Mouse (Mus musculus) common myeloid progenitor, adult 5-6 weeks (primary cell): ENCODE results near the gene Nav1. TPM values are rescaled to one million over a fixed set of nuclear protein-coding genes. Genes with fewer than 3 reads are reported as not detected.
A peak's percentile ranks its signal among the peaks of the same experiment; 100 is the strongest.

Experiments
- ATAC-seq: replicated peaks from 2 replicates; pipeline ENCODE4 v1.8.0; 2016; ENCODE audit warnings: low read depth, mild to moderate bottlenecking, moderate TSS enrichment, inconsistent platforms; ENCODE audit not compliant: poor library complexity, severe bottlenecking
- total RNA-seq: library from RNA; stranded (forward); fragments of 200-1000, 187-1606 nt; gene quantifications from 2 replicates; pipeline ENCODE4 v1.2.3, GENCODE M21; 2017

Nav1 gene
- total RNA-seq, 1 experiment from 2014 or later = 7.7 TPM

DNA sequence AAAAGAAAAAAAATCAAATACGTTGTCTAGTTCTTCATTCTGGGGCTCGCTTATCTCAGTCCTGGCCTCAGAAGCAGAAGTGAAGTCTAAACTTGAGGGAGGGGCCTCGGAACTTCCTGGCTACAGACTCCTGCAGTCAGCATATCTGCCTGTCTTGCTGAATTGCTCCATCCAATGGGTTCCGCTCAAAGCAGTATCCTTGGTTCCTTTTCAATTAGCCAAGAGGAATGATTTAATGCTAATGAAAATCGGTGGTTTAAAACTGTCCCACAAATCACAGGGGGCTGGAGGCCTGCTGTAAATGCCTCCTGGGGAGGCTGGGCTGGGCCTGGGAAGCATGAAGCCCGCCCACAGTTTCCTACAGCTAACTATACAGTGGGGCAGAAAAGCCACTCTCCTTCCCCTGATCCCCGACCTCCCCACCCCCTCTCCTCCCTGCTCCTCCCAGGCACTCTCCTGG is 12.9 kb upstream of the Nav1 start:
- ATAC-seq = peak; percentile 85

DNA sequence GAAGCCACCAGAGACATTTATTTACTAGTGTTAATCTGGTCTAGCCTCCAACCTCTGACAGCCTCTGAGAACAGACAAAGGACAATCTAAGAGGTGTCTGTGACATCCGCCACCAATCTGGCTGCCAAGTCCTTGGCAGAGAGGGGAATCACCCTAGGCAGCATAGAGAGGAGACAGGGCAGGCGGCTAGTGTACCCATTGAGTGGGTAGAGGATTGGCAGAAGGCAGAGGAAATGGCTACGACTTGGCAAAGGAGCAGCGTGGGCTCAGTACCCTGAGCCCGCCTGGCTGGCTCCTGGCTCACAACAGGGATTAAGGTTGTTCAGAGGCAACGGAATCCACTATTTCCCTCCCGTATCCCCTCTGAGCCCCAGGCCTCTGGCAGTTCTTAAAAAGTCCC is 12.0 kb upstream of the Nav1 start:
- no peak for ATAC-seq

DNA sequence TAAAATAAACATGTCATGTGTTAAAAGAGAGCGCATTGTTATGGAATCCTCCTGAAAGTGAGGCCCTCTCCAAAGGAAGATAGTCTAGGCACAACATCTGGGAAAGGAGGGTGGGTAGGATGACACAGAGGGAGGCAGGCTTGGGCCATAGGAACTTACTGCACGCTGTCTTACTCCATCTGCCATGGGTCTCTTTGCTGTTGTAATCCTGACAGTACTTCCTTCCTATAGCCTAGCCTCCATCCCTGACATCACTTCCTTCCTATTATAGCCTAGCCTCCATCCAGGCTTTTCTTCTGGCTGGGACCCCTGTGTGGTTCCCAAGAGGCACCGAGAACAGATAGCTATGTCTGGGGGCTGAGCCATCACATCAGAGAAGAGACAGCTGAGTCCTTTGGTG is 10.2 kb upstream of the Nav1 start:
- ATAC-seq = no peak

DNA sequence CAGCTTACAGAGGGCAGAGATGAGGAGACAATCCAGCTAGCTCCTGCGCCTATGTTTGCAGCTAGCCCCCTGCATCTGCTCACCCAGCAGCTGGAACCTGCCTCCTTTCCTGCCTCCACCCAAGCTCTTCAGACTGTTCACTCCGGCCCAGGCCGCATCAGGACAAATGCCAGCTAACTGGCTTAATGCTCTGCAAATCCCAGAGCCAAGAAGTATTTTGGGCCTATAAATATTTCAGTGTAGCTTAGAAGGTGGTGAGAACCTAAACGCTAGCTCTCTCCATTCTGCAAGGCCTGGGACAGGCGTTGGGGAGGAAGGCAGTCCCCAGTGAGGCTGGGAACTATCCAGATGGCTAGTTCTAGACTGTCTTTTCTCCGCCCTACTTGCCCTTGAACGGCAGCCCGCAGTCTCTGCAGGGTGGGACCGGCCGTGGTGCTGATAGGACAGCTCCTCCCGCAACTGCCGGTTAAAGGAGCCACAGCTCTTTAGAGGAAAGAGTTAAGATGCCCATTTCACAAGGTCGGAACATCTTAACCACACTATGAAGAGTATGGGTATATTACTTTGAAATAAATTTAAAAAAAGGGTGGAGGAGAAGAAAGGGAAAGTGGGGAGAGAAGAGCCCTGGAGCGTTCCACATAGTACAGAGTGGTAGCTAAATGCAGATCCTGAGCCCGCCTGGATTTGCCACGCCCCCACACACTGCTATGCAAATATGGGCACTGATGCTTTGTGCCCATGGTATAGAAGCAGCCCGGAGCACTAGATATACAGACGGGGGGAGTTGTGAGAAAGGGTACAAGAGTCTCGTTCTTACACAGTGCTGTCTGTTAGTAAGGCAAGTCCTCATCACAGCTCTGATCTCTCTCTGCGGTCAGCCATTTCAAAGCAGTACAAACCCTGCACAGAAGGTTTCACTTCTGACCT is 8.9 kb upstream of the Nav1 start:
- peak; percentile 79 for ATAC-seq

DNA sequence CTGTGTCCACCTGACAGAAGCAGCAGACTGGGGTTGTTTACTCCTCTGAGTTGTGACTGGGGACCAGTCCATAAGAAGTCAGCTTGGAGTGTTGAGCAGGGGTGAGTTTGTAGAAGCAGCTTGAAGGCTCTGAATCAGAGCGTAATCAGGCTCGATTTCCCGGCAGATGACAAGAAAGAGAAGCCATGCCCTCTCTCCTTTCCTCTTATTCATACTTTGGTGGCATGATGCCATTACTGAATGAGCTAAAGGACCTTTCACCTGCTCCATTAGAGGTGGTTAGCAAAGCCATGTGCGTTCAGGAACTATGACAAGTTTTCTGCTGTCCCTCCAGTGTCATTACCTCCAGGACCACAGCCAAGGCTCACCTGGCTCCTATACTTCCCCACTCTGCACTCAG is 2.5 kb upstream of the Nav1 start:
- ATAC-seq = no peak

DNA sequence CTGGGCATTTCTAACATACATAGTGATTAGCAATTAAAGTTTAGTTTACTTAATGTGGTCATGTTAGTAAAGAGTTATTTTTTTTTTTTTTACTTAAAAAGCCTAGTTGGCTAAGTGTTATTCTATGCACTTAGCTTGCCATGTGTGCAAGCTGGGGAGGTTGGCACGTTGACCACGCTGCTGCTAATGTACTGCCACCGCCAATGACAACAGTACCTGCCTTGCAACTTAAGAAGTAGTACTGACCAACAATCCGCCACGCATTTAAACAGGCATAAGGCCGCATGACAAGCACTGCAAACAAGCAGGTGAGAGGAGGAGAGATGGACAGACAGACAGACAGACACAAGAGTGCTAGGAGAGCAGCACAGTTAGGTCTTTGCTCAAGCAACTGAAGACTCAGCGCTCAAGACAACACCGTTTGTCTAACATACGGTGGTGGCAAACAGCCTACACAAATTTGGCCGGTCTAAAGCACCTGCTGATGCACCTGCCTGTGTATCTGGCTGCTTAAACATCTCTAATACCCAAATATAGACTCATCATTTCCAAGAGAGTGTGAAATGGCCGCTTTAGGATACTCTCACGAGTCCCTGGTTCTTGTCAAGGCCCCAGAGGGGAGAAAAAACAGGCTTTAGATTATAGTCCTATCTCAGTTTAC is 610 bp downstream of the Nav1 start:
- no peak for ATAC-seq

DNA sequence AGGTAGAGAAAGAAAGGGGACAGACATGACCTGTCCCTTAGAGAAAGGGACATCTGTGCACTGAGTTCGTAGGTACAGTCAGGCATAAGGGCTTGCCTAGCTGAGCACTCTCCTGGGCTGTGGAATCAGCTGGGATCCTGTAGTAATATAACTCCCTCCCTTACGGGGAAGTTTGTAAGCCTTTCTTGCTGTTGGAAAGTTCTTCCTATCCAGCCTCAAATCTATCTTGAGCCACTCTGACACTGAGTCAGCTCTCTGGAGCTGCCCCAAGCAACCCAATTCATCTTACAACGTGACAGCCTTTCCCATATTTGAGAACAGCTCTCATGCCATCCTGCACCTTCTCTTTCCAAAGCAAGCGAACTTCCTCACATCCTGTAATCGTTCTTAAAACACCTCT is 1.6 kb downstream of the Nav1 start:
- no peak for ATAC-seq

DNA sequence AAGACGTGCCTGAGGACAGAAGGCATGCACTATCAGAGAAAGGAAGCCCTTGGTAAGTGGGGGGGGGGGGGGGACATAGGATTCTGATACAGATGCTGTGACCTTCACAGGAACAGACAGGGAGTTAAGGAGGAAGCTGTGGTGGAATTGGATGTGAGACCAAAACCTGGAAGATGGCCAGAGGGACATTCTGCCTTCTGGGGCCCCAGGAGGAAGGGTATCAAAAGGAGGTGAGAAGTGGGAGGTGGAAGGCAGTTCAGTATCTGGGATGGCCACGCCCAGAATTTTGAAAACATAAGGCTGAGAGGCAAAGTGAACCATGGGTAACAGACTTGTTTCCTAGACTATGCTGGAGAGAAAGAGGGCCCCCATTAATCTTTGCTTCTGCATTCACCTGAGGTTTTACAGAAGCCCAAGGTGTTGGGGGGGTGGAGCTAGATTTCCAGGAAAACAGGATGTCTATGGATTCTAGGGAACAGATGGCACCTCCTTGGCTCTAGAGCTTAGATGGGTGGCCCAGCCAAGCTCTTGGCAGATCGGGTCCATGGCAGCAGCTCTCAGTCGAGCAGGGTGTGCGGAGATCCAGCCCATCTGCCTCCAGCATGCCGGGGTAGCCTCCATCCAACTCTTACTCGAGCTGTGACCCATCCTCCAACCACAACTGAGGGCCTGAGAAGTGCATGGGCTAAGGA is 2.6 kb downstream of the Nav1 start:
- no peak for ATAC-seq

DNA sequence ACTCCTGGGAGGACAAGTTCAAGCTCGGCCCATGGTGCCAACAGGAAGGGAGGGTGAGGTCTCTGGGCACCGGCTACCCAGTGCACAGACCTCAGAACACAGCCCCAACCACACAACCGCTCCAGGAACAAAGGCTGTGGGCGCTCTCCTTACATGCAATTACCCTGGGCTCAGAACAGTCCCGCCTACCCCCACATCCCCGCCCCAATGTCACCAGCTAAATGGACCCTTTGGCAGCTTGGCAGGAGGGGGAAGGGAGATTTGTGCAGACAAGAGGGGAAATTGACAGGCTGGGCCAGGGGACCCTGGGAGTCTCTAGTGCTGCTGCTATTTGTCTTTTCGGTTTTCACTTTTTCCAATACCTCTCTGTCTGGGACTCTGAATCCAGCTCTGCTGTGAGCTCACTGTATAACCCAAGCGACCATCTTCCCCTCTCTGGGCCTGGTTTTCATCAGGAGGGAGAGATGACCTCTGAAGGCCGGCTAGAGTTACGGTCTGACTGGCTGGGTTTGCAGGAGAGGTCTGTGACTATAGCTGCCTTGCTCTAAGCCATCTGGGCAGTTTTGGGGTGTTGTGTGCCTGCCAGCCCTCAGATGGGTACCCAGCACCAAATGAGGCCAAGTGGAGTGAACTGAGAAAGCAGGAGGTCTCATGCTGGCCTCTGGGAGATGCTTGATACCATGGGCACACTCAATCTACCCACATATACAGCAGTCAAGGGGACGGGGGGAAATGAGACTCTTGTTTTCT is 3.8 kb downstream of the Nav1 start:
- no peak for ATAC-seq

DNA sequence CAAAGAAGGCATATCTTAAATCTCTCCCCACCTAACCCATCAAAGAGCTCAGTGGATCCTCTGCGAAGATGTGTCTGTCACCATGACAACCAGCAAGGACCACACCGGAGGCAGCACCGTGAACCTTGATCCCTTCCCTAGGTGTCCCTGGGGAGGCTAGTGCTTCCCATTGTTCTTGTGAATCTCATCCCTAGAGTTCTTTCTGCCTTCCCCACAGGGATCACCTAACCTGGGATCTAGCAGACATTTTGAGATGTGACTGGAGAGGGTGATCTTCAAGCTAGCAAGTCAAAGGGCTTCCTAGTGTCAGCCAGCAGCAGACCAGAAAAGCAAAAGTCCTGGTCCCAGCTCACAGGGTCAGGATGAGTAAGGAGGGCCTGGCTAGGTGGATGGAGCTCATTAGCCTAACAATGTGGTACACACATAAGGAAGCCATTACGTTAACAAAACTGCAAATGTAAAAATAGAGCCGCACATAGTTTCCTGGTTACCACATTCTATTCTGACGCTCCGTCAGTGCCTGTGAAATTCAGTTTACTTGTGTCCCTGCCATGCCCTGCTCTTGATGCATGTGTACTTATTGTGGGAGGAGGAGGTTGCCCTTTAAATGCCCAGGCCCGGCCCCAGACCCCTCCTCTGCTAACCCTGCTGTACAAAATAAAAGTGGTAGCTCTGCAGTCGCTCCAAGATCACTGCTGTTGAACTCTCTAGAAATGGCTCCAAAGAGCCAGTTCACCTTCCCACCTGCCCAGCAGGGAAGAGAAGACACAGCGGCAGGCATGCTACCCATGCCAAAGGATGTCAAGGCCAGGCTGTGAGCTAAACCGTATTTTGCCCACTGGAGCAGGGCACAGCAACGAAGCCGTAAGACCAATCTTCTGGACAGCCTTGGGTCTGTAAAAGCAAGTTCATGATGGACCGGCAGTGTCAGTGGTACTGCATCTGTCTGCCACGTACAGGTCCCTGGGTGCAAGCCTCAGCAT is 6.8 kb downstream of the Nav1 start:
- ATAC-seq = no peak

DNA sequence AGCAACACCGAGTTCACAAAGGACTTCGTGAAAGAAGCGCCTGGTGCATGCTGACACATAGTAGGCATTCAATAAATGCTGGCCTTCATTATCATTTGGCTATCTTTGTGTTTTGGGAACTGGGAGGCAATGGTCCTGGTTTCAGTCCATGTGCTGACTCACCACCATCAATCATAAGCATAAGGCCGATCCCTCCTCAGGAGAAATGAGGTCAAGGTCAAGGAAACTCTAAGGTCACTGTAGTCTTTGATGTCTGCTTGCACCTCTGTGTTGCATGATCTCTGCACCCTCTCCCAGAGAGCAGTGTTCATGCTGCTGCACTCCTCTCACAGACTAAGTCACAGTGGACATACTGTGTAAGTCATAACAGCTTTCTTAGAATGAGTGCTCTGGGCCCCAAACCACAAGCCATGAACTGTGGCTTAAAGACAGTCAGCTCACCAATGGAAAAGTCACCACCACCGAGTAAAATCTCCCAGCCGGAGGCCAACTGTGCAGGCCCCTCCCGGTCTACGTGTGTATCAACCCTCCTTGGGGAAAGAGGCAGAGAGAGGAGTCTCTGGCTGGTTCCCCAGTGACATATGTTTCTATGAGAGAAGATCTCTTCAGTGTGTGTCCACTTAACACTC is 8.7 kb downstream of the Nav1 start:
- ATAC-seq = no peak

DNA sequence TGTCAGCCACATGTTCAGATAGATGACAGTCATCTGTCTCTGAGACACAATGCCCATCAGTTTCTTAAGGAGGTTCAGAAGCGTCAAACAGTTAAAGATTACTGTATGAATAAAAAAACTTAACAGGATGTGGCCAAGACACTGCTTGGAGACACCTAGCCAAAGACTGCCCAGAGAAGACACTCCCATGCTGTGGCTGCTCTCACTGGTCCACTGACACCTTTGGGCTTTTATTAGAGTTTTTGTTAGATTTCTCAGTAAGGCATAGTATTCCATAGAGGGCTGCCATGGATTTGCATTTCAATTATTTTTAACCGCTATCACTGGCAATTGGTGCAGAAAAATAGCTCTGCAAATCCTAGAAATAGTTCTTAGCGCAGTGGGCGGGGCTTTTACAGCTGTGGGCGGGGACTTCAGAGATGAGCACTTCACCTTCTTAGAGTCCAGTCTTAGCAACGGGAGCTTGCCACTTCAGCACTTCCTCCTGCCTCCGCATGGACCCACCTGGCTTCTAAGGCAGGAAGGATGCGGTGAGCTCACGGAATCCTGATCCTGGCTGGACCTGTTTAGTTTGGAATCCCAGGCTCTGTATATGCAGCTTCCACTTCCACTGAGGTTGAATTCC is 12.7 kb downstream of the Nav1 start:
- ATAC-seq = no peak

DNA sequence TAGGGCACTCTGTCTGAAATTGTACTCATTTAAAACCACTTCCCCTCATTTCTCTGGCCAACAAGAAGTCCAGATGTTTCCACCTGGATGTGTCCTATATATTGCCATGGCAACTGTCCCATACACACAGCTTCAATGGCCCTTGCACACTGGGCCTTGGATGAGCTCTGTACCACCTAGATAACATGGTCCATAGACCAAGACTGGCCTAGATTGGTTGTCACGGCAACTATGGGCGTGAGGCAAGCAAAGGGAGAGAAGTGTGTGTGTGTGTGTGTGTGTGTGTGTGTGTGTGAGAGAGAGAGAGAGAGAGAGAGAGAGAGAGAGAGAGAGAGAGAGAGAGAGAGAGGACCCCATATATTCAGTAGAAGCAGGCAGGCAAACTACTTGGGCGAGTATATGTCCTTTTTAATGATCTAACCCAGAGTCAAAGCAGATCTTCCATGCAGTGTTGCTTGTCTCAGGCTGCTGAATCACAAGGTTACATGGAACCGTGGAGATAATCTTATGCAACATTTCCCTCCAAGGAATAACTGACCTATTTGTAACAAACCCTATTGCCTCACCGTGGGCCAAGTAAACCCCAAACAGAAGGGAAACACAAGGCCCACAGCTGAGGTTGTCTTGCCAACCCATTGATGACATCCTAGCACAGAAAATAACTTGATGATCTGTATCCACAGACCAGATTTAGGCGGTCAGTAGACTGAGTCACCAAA is 13.4 kb downstream of the Nav1 start:
- ATAC-seq = peak; percentile 65

DNA sequence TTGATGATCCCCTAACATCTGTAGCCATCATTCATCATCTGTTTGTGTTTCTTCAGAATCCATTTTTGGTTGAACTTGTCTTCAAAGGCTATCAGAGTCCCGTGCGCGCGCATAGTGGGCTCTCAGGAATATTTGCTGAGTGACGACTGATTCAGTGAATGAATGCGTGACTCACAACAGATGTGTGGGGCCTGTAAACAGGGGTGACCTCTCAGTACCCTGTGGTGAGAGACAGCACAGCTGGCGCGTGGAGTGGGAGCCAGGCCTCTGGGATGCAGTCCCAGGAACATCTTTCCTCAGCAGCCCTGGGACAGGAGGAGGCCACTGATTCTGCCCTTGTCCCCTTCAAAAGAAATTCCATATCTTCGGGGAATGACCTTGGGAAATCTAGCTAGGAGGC is 16.3 kb downstream of the Nav1 start:
- ATAC-seq = no peak

DNA sequence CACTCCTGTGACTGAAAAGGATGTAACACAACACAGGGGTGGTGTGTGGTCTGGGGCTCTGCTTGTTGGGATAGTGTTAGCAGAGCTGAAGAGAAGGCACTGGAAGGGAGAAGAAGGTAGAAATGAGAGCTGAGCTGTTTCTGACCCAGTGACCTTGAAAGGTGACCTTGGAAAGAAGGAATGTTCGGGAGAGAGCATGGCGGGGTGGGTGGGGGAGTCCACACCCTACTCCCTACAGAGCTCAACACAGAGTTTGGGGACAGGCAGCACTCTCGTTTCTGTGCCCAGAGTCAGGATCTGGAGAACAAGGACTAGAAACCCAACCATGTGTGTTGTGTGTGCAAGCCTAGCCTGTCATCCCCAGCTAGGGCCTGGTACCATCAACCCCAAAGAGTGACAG is 18.1 kb downstream of the Nav1 start:
- ATAC-seq = no peak

DNA sequence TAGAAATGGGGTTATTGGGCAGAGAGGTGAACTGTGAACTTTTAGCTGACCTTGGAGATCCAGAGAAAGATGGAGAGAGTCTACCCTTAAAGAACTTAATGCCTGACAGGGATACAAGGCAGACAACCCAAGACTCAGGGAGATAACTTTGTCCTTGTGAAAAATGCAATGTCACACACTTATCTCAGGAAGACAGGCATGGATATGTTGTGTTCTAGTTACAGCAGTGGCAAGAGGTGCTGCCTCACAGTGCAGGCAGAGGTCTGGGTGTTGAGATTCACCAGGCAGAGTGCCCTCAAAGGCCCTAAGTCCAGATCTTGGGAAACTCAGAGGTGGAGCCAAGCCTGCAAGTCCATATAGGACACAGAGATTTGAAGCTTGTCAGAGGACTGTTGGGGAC is 20.2 kb downstream of the Nav1 start:
- ATAC-seq = peak; percentile 37; the same call in 1 of the 2 replicates

DNA sequence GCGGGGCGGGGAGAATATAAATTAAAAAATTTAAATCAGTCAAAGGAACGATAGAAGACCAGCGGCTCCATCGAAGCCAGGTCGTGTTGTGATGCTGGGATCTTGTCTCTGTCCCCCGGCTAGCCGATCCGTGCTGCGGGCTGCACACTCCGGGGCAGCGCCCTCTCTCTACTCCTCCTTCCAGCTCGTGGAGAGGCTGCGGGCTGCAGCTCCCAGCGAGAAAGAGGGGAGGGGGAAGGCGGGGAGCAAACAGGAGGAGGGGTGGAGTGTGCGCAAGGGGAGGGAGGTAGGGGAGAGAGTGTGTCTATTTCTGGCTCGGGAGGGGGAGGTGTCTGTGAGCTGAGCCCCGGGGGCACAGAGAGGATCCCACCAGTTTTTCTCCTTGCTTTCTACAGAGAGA is 21.5 kb downstream of the Nav1 start:
- peak; percentile 63 for ATAC-seq
